13 mouse cellular contexts compared by ENCODE assay signal in genomic region chr9:43262811-43263550, GRCm38 (mm10). TPM values are rescaled to one million over a fixed set of nuclear protein-coding genes. Genes with fewer than 3 reads are reported as not detected.
DNase-seq lines count a peak whose midpoint lies in the region; ATAC-seq lines count a peak whose summit lies in the region.
"Had no signal": no experiment of that assay in that cellular context is flagged by ENCODE, and none has a peak within 500 bp of the region (broad histone marks: within the 10 kb centered on the region; RNA-seq: fewer than 3 reads in every experiment).

No protein-coding gene starts in this region.

- peaks cover 30% of the 10 kb centered on the region for H3K4me1 ChIP-seq in heart, embryonic 13.5 days
- H3K4me1 ChIP-seq in embryonic facial prominence, embryonic 10.5 days, result peaks cover 60% of the 10 kb centered on the region
- H3K4me1 ChIP-seq in liver, embryonic 13.5 days (replicated peaks), result peaks cover 49% of the 10 kb centered on the region

- H3K9ac ChIP-seq in heart, embryonic 13.5 days, result no peak overlapping the region
- H3K9ac ChIP-seq in liver, embryonic 13.5 days, result no peak overlapping the region

- no peaks in the 10 kb centered on the region for H3K27me3 ChIP-seq in heart, embryonic 13.5 days (replicated peaks)
- 0 out of 2 replicates have a peak, but pooled peaks cover 5% of the 10 kb centered on the region for H3K27me3 ChIP-seq in embryonic facial prominence, embryonic 10.5 days (replicated peaks; ENCODE audit: low read depth, poor library complexity, severe bottlenecking)
- H3K27me3 ChIP-seq in liver, embryonic 13.5 days, result no peaks in the 10 kb centered on the region

- intact Hi-C loops in heart, postnatal 25 days (cut with DNase I), result no loop called here

- H3K27ac ChIP-seq in heart, embryonic 13.5 days (replicated peaks), result peak overlapping the region; percentile 53
- H3K27ac ChIP-seq in embryonic facial prominence, embryonic 10.5 days (replicated peaks), result peak overlapping the region; percentile 89
- H3K27ac ChIP-seq in liver, embryonic 13.5 days, result peak overlapping the region; percentile 70

- no peaks in the 10 kb centered on the region for H3K36me3 ChIP-seq in heart, embryonic 13.5 days
- no peaks in the 10 kb centered on the region for H3K36me3 ChIP-seq in embryonic facial prominence, embryonic 10.5 days (replicated peaks)
- no peaks in the 10 kb centered on the region for H3K36me3 ChIP-seq in liver, embryonic 13.5 days

- no peak for ATAC-seq in heart, embryonic 13.5 days (ENCODE audit: extremely low read depth, insufficient number of reproducible peaks, low FRiP score, low TSS enrichment)
- ATAC-seq in liver, embryonic 13.5 days (ENCODE audit: low read depth), result no peak

- WGBS in heart, embryonic 13.5 days, result 68% methylated on average over 9 of the region's 9 CpGs
- 71% methylated on average over 9 of the region's 9 CpGs for WGBS in embryonic facial prominence, embryonic 10.5 days
- WGBS in liver, embryonic 13.5 days (ENCODE audit: insufficient replicate concordance), result 73% methylated on average over 9 of the region's 9 CpGs

- no peak overlapping the region for H3K4me3 ChIP-seq in heart, embryonic 13.5 days
- no peak overlapping the region for H3K4me3 ChIP-seq in embryonic facial prominence, embryonic 10.5 days
- H3K4me3 ChIP-seq in liver, embryonic 13.5 days (replicated peaks), result no peak overlapping the region

- no peak for DNase-seq in heart, postnatal 25 days (ENCODE audit: low spot score)
- peak; percentile 39 for DNase-seq in embryonic facial prominence, embryonic 10.5 days (ENCODE audit: low spot score)
- peak; percentile 80 for DNase-seq in kidney, adult 9 months
- no peak for DNase-seq in liver, embryonic 13.5 days
- DNase-seq in layer of hippocampus, adult 8-10 months (ENCODE audit: low spot score in 2 of 2), result no peak
- DNase-seq in frontal cortex, postnatal 36 days (ENCODE audit: low spot score in 2 of 2), result no peak
- no peak for DNase-seq in cerebellum, adult 11 months
- DNase-seq: cerebellum, postnatal 36 days; layer of hippocampus, adult 9-11 months had no signal

- H3K9me3 ChIP-seq in heart, embryonic 13.5 days, result no peaks in the 10 kb centered on the region
- no peaks in the 10 kb centered on the region for H3K9me3 ChIP-seq in embryonic facial prominence, embryonic 10.5 days
- H3K9me3 ChIP-seq in liver, embryonic 13.5 days (replicated peaks), result no peaks in the 10 kb centered on the region

- no peak overlapping the region for H3K4me2 ChIP-seq in heart, embryonic 13.5 days
- H3K4me2 ChIP-seq in liver, embryonic 13.5 days, result no peak overlapping the region
- H3K4me2 ChIP-seq: midbrain, embryonic 11.5 days had no signal

RNA-seq across cellular contexts. Expression of gene Oaf, which starts 23.3 kb away (rescaled TPM):
- polyA plus RNA-seq in heart, embryonic 13.5 days (2015; fragmentation: Nextera tagmentation; extraction: Ambion mirVana), result 28.0 and 29.7 TPM in 2 replicates
- 10 to 100 TPM in 1 of 2 experiments, 1 to 10 TPM in 1; 9.4 to 14.8 TPM for total RNA-seq in heart, postnatal 25 days (2021)
- 55.2 and 57.0 TPM in 2 replicates for polyA plus RNA-seq in embryonic facial prominence, embryonic 10.5 days (2016; fragmentation: Nextera tagmentation; extraction: Ambion mirVana)
- polyA plus RNA-seq in liver, embryonic 13.5 days (2015; fragmentation: Nextera tagmentation; extraction: Ambion mirVana), result 27.4 and 29.3 TPM in 2 replicates
- 10 to 100 TPM; 14.4 to 23.9 (median 18.0) TPM for total RNA-seq in layer of hippocampus, adult 8-10 months (2022)

RNA-seq across cellular contexts. Expression of gene Trim29, which starts 47.7 kb away (rescaled TPM):
- polyA plus RNA-seq in heart, embryonic 13.5 days (2015; fragmentation: Nextera tagmentation; extraction: Ambion mirVana), result 0.19 and 0.43 TPM in 2 replicates
- under 1 TPM in 1 of 2 experiments, not detected in 1; 0.10 TPM for total RNA-seq in heart, postnatal 25 days (2021)
- 4.4 and 4.7 TPM in 2 replicates for polyA plus RNA-seq in embryonic facial prominence, embryonic 10.5 days (2016; fragmentation: Nextera tagmentation; extraction: Ambion mirVana)
- 0.09 and 0.10 TPM in 2 replicates for polyA plus RNA-seq in liver, embryonic 13.5 days (2015; fragmentation: Nextera tagmentation; extraction: Ambion mirVana)
- total RNA-seq in layer of hippocampus, adult 8-10 months (2022), result under 1 TPM in 3 of 4 experiments, not detected in 1; 0.13 to 0.56 (median 0.23) TPM
- total RNA-seq: gastrocnemius, postnatal 25 days had no signal

RNA-seq across cellular contexts. Expression of gene Pou2f3, which starts 52.8 kb away (rescaled TPM):
- not detected in 2 replicates for polyA plus RNA-seq in heart, embryonic 13.5 days (2015; fragmentation: Nextera tagmentation; extraction: Ambion mirVana)
- under 1 TPM in 1 of 2 experiments, not detected in 1; 0.11 TPM for total RNA-seq in heart, postnatal 25 days (2021)
- polyA plus RNA-seq in embryonic facial prominence, embryonic 10.5 days (2016; fragmentation: Nextera tagmentation; extraction: Ambion mirVana), result not detected in 2 replicates
- not detected in 2 replicates for polyA plus RNA-seq in liver, embryonic 13.5 days (2015; fragmentation: Nextera tagmentation; extraction: Ambion mirVana)
- total RNA-seq in layer of hippocampus, adult 8-10 months (2022), result under 1 TPM in 1 of 4 experiments, not detected in 3; 0.34 TPM
- total RNA-seq: adrenal gland, postnatal 10 days; gastrocnemius, postnatal 25 days had no signal
- polyA plus RNA-seq: midbrain, embryonic 11.5 days had no signal

Comparison
In these comparisons a context has a peak if more than half of its experiments do, and no peak if none do; other contexts are left out.
1. DNase-seq: peak in embryonic facial prominence, embryonic 10.5 days (single experiment) and kidney, adult 9 months (single experiment); none in heart, postnatal 25 days (single experiment), liver, embryonic 13.5 days (single experiment), layer of hippocampus, adult 8-10 months (0 of 2), frontal cortex, postnatal 36 days (0 of 2) and cerebellum, adult 11 months (single experiment).
2. Peak in every context shown above with its lines, with median percentiles within 50 percentile points of each other: H3K27ac ChIP-seq.